Mouse (Mus musculus) retina, embryonic 14.5 days (tissue): Measurements from ENCODE around the gene 4930578C19Rik.
"Not testable (repeated sequence)": the region's sequence is repeated elsewhere in the genome, so short reads cannot be mapped to it uniquely, and the experiment has no call there.

Source experiments
- DNase-seq: peaks from one replicate; pipeline ENCODE4 v3.0.0-alpha.2; 2015; ENCODE audit warnings: low spot score

4930578C19Rik gene

DNA sequence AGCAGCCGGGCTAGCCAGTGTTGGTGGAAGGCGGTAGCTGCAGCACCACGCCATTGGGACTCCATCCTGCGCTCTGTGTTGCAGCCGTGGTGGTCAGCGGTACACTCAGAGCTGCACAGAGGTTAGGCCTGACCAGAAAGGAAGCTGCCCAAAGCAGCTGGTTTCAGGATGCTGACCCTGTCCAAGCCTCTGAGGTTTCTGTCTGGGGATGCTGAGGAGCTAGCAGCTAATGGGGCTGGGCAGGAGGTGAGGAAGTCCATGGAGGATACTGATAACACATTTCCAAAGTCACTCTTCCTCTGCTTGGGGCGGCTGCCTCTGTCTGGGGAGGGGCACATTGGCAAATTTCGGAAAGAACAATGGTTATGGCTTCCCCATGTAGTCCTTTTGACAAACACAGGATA, at the start of gene 4930578C19Rik:
TSS of gene 4930578C19Rik (minus strand) at position 200 of the 404 bp plus-strand sequence.
- no peak for DNase-seq

DNA sequence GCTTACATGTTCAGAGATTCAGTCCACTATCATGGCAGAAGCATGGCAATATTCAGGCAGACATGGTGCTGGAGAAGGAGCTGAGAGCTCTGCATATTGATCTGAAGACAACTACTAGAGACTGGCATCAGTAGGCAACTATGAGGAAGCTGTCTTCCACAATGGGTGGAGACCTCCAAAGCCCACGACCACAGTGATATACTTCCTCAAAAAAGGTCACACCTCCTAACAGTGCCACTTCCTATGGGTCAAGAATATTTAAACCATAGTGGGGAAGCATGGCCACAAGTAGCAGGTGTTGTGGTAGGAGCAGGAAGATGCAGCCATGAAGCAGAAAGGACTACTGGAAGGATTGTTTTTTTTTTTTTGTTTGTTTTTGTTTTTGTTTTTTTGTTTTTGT, 6.5 kb upstream of the 4930578C19Rik start:
- no peak for DNase-seq

DNA sequence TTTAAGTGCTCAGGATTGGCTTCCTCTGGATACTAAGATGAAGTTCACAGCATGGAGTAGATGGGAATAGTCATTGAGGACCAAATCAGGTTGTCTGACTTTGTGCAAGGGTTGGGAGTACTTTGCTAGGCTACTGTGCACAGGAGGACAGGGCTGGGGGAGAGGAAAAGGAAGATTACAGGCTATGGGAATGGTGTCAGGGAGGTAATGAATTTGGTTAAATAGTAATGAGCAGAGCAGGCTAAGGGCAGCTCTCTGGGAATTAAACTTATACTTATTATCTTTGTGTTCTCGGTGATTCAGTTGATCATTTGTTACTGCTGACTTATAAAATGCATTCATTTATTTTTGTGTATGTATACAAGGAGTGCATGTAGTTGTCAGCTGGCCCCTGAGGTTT, 1.7 kb upstream of the 4930578C19Rik start:
- DNase-seq, result no peak

DNA sequence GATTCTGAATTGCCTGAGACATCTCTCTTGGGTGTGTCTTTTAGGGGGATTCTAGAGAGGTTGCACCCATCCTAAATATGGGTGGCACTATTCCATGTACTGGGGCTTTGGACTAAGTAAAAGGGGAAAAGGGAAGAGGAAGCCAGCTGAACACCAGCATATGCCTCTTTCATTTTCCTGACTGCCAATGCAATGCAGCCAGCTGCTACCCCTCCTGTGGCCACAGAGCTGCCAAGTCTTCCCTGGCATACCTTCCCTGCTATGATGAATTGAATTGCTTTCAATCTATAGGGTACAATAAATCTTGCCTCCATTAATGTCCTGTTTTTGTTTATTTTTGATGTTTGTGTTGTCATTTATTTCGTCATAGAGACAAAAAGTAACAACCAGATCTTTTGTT, 9.6 kb downstream of the 4930578C19Rik start:
- DNase-seq, result no peak

DNA sequence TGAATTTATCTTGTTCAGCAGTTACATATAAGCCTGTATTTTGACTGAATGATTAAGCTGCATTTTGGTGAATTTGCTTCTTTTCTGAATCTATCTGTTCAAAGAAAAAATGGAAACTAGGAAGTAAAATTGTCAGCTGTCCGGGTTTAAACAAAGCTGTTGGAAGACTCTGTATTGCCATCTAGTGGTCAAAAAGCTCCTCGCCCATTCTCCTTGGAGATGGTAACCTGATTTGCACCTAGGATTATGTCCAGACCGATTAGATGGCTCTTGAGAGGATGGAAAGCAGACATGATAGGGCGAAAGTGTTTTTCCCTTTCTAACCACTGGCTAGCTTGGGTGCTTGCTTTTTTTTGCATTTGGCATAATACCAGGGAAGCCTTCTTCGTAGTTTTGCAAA, 19.1 kb downstream of the 4930578C19Rik start:
- peak; percentile 82 for DNase-seq

DNA sequence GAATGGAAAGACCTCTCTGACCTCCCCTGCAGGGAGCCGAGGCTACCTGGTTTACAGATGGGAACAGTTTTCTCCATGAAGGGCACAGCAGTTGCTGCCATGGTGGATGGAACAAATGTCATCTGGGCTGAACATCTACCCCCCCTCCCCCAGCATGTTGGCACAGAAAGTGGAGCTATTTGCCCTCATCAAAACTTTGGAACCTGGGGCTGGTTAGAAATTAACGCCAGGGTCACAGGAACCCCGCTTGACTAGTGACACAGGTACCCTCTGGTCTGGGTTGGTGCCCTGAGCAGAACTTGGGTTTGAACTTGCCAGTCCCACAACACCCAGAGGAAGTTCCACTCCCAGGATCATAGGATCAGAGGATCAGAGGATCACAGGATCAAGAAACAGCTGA, 35.7 kb downstream of the 4930578C19Rik start:
- no peak for DNase-seq

DNA sequence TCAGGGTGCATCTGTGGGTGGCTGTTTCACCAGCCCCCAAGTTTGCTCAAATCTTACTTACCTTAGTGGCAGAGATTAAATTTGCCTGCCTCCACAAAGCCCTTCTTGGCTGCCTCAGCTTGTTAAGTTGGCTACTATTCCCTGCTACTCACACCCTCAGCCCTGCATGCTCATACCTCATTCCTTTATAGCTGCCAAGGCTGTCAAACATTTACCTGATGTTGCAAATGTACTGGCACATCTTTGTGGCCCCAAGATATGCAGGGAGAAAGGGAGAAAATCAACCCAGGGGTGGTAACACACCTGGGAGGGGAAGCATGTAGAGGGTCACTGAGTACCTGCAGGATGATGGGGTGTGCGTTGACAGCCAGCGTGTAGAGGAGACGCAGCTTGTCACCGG, 38.0 kb downstream of the 4930578C19Rik start:
- DNase-seq, result no peak

DNA sequence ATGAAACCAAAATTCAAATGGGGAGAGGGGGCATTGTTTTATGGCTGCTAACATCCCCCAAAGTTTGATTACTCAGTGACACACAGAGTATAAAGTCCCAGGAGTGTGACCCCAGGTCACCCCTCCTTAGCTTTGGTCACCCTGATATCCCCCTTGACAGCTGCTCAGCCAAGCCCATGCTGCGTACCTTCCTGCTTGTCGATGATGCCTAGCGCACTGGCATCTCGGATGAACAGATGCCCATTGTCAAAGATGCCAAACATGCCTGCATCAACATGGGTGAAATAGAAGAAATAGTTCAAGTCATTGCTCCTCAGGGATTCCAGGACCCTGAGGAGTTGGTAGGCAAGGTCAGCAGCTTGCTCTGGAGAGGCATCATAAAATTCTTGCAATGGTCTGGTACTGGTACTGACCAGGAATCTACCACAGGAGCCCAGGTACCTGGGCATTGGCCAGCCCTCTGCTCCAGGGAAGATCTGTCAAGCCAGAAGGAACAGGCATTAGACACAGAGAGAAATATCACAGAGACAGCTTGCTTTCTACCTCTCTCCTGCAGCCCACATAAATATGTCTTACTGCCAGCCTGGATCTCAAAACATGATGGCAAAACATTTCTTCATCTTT, 40.9 kb downstream of the 4930578C19Rik start:
- DNase-seq, result no peak

DNA sequence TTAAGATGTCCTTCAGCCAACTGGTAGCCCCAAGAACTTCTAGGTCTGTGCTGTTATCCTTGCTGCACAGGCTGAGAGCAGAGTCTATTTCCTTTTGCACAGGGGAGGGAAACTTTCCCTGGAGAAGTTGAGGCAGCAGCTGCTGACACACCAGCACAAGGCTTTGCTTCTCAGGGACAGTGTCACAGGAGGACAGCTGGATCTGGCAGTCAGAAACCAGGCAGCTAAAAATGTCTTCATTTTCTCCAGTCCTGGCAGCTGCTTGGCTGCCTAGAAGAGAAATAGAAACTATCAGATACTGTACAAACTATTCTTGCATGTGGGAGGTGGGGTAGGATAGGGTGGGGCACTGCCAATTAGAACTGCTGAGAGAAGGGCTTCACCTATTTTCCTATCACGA, 42.2 kb downstream of the 4930578C19Rik start:
- no peak for DNase-seq

DNA sequence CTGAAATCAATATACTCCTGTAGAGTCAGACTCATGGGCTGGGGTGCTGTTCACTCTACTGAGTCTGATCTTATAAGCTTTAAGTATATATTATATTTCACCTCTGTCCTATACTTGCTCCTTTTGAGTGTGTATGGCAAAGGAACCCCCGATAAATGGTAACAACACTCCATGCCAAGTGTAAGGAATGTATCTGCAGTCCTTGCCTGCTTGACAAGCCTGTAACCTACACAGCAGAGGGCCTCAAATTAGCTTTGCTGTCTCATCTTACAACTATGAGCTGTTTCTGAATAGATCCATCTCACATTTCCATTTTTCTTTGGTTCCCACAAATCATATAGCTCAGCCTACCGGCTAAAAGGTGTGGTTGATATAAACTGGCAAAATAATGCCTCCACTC, 46.6 kb downstream of the 4930578C19Rik start:
- DNase-seq, result no peak

DNA sequence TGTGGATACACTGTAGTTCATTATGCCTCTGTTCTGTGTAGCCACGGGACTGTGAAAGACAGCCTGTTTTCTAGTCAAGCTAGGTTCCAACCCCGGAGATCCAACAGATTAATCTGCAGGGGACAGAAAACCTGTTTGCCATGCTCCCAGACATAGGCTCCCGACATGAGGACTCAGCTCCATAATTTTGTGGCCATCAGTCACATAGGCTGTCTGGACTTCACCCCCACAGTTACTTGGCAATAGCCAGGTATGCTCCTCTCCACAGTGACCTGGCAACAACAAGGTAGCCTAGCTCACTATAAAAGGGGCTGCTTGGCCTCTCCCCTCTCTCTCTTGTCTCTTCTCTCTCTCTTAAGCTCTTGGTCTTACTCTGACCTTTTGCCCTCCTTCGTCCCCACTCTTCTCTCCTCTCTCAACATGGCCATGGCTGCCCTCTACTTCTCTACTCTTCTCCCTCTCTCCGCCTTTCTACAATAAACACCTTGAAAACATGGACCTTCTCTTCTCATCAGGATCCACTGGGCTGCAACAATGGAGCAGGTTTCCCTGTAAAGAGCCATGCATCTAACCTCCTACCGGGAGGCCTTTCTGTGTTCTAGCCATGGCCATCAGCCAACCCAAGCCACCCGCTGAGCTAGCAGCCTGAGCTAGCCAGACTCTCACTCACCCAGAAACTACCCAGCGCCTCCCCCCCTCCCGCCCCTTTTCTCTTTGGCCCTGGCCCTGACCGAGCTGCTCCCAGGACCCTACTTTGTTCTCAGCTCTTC, 49.9 kb downstream of the 4930578C19Rik start:
- DNase-seq, result no peak

DNA sequence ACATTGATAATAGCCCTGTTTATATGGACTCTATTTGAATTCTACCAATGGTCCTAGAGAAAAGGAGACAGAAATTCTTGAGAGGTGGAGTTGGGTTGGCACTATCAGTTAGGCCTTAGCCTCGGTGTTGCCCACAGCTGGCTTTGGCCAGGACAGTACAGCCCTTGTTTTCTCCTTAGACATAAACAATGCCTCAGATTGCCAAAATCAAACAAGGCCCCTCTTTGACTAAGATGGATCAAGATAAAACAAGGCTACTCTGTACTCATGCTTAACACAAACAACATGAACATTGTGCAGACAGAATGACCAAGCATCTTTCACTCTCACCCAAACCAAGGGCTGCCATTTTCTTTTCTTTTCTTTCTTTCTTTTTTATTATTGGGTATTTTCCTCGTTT, 51.6 kb downstream of the 4930578C19Rik start:
- no peak for DNase-seq

DNA sequence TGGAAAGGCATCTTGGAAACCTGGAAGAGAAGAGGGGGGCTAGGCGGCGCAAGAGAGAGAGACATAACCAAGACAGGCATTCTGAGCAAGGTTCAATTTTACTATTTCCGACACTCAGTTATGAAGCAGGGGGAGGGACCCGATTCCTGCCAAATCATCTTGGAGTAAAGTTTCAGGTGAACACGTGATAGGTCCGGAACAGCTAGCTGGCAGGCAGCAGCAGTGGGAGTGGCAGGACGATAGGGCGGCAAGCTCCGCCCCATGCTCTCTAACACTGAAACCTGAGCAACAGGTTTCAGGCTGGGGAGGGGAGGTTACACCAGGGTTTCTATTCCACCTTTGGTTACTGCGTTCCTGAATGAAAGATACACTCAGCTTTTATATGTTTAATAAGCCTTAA, 58.9 kb downstream of the 4930578C19Rik start:
- DNase-seq, result no peak

DNA sequence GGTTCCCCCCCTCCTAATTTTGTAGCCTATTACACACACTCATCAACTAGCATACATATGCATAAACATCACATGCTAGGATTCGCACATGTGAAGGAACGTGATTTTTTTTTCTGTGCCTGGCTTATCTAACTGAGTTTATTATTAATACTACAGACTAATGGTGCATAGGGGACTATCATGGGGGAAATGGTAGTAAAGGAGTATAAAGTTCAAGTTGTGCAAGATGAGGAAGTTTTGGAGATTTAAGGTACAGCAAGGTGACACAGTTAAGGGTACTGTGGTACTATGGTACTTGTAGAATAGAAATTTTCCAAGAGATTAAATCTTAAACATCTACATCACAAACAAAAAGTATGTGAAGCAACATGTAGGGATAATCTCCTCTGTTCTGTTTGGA, 64.5 kb downstream of the 4930578C19Rik start:
- no peak for DNase-seq

DNA sequence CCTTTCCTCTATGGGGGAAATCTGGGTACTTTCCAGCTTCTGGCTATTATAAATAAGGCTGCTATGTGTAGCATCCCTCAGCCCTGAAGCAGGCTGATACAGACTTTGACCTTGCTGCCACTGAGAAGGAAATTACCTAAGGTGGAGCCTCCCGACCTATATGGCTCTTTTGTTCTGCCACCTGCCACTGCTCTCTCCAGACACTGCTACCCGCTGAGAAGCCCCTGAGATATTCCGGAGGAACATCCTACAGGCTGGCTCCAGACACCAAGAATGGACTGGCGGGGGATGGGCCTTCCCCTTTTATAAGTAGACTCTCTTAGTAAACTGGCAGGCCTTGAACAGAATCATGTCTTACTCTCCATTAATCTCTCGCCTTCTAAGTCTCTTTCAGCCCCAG, 77.0 kb downstream of the 4930578C19Rik start:
- DNase-seq, result not testable (repeated sequence)
